Mouse (Mus musculus) hindbrain, embryonic 14.5 days (tissue): Measurements from ENCODE around the gene Vax1. TPM values are rescaled to one million over a fixed set of nuclear protein-coding genes. Genes with fewer than 3 reads are reported as not detected.
A peak's percentile ranks its signal among the peaks of the same experiment; 100 is the strongest.

Experiments used
- ATAC-seq: fragments of 200-750 bp; cut with Nextera tagmentation; 2 replicates; pipeline ENCODE4 v1.8.0; 2017; ENCODE audit warnings: moderate number of reproducible peaks, mild to moderate bottlenecking, moderate TSS enrichment, moderate library complexity; ENCODE audit not compliant: low FRiP score
- DNase-seq: peaks from one replicate; pipeline ENCODE4 v3.0.0-alpha.2; 2015; ENCODE audit warnings: low spot score
- H3K27ac ChIP-seq: fragments of 300-500 bp; sonication (generic); 2 replicates; pipeline ENCODE4 v1.5.1; 2014; ENCODE audit warnings: mild to moderate bottlenecking, moderate library complexity
- H3K27me3 ChIP-seq: fragments of 300-500 bp; sonication (generic); 2 replicates; pipeline ENCODE4 v1.6.1; 2014; ENCODE audit warnings: mild to moderate bottlenecking, low read length, mixed read lengths; ENCODE audit not compliant: control insufficient read depth, insufficient read depth
- H3K36me3 ChIP-seq: fragments of 300-500 bp; sonication (generic); replicated peaks from 2 replicates; pipeline ENCODE4 v1.6.1; 2014; ENCODE audit not compliant: control insufficient read depth, insufficient read depth
- H3K4me1 ChIP-seq: fragments of 300-500 bp; sonication (generic); replicated peaks from 2 replicates; pipeline ENCODE4 v1.6.1; 2014; ENCODE audit warnings: antibody characterized with exemption, low read length, mixed read lengths; ENCODE audit not compliant: control insufficient read depth, insufficient read depth
- H3K4me2 ChIP-seq: fragments of 300-500 bp; sonication (generic); replicated peaks from 2 replicates; pipeline ENCODE4 v1.6.1; 2014; ENCODE audit warnings: mild to moderate bottlenecking, moderate library complexity
- H3K4me3 ChIP-seq: fragments of 300-500 bp; sonication (generic); replicated peaks from 2 replicates; pipeline ENCODE4 v1.5.1; 2014; ENCODE audit warnings: mild to moderate bottlenecking, low read length
- H3K9ac ChIP-seq: fragments of 300-500 bp; sonication (generic); 2 replicates; pipeline ENCODE4 v1.6.1; 2014
- H3K9me3 ChIP-seq: fragments of 300-500 bp; sonication (generic); 2 replicates; pipeline ENCODE4 v1.6.1; 2016; ENCODE audit warnings: low read length; ENCODE audit not compliant: control insufficient read depth
- WGBS: fragments of 180-500 bp; shearing (Covaris S2); extraction: QIAGEN DNeasy Blood & Tissue Kit; methylation state at CpG from one replicate; pipeline ENCODE4 v1.1.7; 2014; 5-methylcytosine and 5-hydroxymethylcytosine counted together
- polyA plus RNA-seq: library from polyadenylated mRNA; unstranded; fragments of >200 nt; fragmentation: Nextera tagmentation; extraction: Ambion mirVana; gene quantifications from 2 replicates; pipeline ENCODE4 v1.2.1, GENCODE M21; 2014

The Vax1 gene
- polyA plus RNA-seq: not detected in 2 replicates

DNA sequence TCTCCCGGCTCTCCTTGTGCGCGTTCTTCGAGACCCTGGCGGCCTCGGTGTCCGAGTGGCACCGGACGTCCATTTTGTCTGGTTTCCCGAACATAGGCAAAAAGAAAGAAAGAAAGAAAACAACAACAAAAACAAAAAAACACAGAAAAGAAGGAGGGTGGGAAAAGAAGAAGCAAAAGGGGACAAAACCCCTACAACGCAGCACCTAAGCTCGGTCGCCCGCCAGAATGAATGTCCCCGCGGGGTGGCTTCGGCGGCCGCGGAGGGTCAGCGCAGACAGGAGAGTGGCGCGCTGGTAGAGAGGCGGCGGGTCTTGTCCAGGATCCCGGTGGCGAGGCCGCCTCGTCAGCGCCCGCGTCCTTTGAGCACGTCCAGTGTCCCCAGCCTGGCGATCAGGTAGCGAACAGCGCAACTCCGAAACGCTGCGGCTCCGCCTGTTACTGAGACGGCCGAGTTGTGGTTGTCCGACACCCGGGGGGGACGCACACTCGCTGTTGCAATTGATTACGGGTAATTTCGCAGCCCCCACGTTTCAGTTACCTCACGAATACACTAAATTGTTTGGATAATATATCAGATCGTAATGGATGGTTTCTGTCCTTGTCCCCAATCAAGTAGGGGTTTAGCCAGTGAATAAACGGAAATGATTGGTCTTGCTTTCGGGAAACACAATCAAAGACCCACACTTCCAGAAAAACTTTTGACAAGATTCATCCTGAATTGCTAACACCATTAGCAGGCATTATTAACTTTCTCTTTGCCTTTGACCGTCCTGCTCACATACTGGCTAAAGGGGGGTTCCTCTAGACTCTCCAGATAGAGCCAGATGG lies at the start of gene Vax1:
TSS of gene Vax1 (minus strand) at position 121 of the 830 bp plus-strand sequence.
- Histone ChIP-seq H3K4me3 (peak within 1 kb of the TSS; percentile 16), H3K36me3 (no peaks in the 10 kb centered on the region), H3K4me2 (peak within 1 kb of the TSS; percentile 34), H3K9ac (no peak within 1 kb of the TSS), H3K27ac (no peak within 1 kb of the TSS), H3K4me1 (no peaks in the 10 kb centered on the region; the same call in 1 of the 2 replicates), H3K27me3 (peaks cover 97% of the 10 kb centered on the region), H3K9me3 (no peaks in the 10 kb centered on the region)
- under 1% methylated on average over 54 of the region's 54 CpGs for WGBS
- ATAC-seq (no peak), DNase-seq (no peak)

DNA sequence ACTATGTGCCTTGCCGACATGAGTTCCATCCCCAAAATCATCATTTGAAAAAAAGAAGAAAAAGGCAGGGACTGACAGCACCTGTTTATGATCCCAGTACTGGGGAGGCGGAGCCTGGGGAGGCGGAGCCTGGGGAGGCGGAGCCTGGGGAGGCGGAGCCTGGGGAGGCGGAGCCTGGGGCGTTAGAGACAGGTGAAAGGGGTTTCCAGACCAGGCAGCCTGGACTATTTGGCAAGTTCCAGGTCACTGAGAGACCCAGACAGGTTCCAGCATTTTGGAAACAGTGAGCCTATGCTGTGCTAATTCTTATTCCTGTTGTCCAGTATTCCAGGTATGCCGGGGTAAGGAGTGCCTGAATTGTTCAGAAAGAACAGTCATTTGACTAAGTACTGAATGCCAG lies 49.1 kb upstream of the Vax1 start, which contains the start of gene Kcnk18:
TSS of gene Kcnk18 (plus strand) at position 224 of the 400 bp plus-strand sequence.
- no peak for ATAC-seq
- H3K27me3 ChIP-seq: peaks cover 32% of the 10 kb centered on the region
- WGBS: 88% methylated on average over 8 of the region's 8 CpGs

DNA sequence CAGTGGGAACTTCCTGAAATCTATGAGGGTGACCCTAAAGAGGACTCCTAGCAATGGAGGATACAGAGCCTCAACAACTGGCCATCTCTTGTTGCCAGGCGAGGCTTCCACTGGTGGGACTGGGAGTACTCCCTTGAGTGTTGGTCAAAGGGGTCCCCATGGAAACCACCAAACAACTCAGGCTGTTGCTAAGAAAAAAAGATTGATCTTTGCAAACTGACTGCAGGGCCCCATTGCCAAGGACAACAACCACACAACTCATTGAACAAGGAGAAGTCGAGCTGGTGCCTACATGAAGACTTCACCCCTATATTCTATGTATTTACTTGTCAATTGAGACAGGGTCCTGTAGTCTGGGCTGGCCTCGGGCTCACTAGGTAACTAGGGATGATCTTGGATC lies 47.0 kb upstream of the Vax1 start:
- H3K4me1 ChIP-seq: no peaks in the 10 kb centered on the region
- H3K27ac ChIP-seq: no peak overlapping the region
- H3K4me2 ChIP-seq: no peak overlapping the region
- WGBS: 52% methylated on average over 3 of the region's 3 CpGs
- DNase-seq: no peak
- H3K9me3 ChIP-seq: no peaks in the 10 kb centered on the region
- ATAC-seq: no peak
- no peak overlapping the region for H3K9ac ChIP-seq
- no peaks in the 10 kb centered on the region for H3K36me3 ChIP-seq
- no peak overlapping the region for H3K4me3 ChIP-seq
- H3K27me3 ChIP-seq: peaks cover 36% of the 10 kb centered on the region

More for the DNA sequence above, 49.1 kb upstream of the Vax1 start, which contains the start of gene Kcnk18:
- Histone ChIP-seq H3K9me3 (no peaks in the 10 kb centered on the region), H3K4me2 (no peak within 1 kb of the TSS), H3K9ac (no peak within 1 kb of the TSS), H3K4me3 (no peak within 1 kb of the TSS), H3K27ac (no peak within 1 kb of the TSS), H3K4me1 (no peaks in the 10 kb centered on the region), H3K36me3 (no peaks in the 10 kb centered on the region)
- DNase-seq: no peak

DNA sequence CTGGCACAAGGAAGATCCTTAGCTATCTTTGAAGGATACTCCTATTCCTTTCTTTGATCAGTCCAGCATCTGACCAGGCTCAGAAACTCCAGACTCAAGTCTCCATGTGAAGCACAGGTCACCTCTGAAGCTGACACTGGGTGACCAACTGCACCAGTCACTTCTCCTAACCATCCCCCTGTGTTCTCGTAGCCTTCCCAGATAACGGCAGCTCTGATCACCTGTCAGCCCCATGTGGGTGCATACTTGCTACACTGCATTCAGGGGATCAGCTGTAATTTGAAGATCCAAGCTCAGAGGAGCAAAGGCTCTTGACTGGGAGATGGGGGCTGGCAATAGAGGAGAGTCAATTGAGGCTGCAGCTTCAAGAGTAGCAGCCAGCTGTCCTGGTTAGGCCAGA lies 39.1 kb upstream of the Vax1 start:
- WGBS: 62% methylated on average over 2 of the region's 2 CpGs
- H3K9me3 ChIP-seq: no peaks in the 10 kb centered on the region
- no peaks in the 10 kb centered on the region for H3K4me1 ChIP-seq
- no peak overlapping the region for H3K9ac ChIP-seq
- peaks cover 16% of the 10 kb centered on the region for H3K27me3 ChIP-seq
- H3K4me3 ChIP-seq: no peak overlapping the region
- ATAC-seq (no peak), DNase-seq (no peak)
- no peak overlapping the region for H3K27ac ChIP-seq
- no peaks in the 10 kb centered on the region for H3K36me3 ChIP-seq
- no peak overlapping the region for H3K4me2 ChIP-seq

DNA sequence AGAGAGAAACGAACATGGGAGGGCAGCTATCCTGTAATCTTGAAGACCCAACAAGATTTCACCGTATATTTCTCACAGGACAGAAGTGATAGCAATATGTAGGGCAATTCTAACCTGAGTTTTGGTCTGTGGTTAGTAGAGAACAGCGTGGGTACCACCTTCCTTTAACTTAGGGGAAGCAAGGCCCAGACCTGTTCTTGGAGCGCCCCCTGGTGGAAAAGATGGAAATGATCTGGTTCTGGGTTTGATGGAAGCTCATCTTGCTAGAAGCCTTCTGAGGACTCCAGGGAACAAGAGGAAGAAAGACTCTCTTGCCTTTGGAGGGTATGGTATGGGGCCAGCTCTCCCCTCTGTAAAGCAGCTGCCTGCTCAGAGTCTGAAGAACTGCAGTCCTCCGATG lies 38.6 kb upstream of the Vax1 start:
- H3K9ac ChIP-seq: no peak overlapping the region
- no peaks in the 10 kb centered on the region for H3K9me3 ChIP-seq
- ATAC-seq: no peak
- no peaks in the 10 kb centered on the region for H3K4me1 ChIP-seq
- peak; percentile 90 for DNase-seq
- H3K4me3 ChIP-seq: no peak overlapping the region
- no peaks in the 10 kb centered on the region for H3K36me3 ChIP-seq
- H3K27me3 ChIP-seq: peaks cover 14% of the 10 kb centered on the region
- no peak overlapping the region for H3K4me2 ChIP-seq
- 36% methylated on average over 5 of the region's 5 CpGs for WGBS
- no peak overlapping the region for H3K27ac ChIP-seq

DNA sequence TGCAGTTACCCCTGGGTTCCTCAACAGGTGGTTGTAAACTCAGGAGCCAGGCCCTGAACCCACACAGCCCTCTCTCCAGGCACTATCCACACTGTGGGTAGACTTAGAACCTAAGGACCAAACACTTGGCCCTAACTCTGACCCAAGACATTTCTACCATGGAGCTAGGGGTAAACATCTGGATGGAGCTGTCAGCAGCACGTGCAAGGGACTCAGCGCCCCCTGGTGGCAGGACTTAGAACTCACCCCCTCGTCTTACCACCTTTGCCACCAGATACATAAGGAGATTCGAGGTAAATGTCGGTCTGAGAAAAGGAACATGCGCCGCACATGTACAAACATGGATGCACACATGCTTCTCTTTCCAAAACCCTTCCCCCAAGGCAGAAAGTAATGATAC lies 28.3 kb upstream of the Vax1 start:
- Histone ChIP-seq H3K9me3 (no peaks in the 10 kb centered on the region), H3K4me1 (no peaks in the 10 kb centered on the region), H3K9ac (no peak overlapping the region), H3K4me3 (no peak overlapping the region), H3K27ac (no peak overlapping the region), H3K27me3 (peaks cover 51% of the 10 kb centered on the region), H3K36me3 (no peaks in the 10 kb centered on the region), H3K4me2 (no peak overlapping the region)
- WGBS: 38% methylated on average over 7 of the region's 7 CpGs
- ATAC-seq (no peak), DNase-seq (no peak)

DNA sequence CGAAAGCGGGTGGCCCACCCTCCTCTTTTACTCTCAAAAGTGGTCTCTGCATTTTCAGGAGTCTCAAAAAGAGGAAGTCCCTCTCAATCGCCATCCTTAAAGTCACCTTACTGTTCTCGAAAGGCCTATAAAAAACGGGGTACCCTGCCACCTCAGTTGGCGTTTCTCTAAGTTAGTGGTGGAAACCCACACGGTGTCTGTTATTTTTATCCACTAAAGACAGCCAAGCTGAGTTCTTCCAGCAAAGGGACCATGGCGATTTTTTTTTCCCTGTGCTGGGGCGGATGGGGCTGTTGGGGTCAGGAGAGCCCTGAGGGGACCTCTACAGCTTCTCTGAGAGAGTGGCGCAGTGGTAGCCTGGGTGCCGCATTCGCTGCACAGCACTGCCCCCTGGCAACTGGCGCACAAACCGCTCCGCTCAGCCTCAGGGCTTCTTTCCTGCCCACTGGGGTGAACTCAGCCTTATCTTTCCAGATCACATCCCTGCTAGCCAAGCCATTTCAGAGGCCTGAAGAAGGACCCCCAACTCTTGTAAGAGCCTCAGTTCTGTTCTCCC lies 26.3 kb upstream of the Vax1 start:
- H3K9ac ChIP-seq: no peak overlapping the region
- no peaks in the 10 kb centered on the region for H3K9me3 ChIP-seq
- WGBS: 4% methylated on average over 15 of the region's 15 CpGs
- H3K27me3 ChIP-seq: peaks cover 70% of the 10 kb centered on the region
- DNase-seq (peak; percentile 54), ATAC-seq (peak; percentile 57; the same call in 1 of the 2 replicates)
- no peaks in the 10 kb centered on the region for H3K36me3 ChIP-seq
- no peak overlapping the region for H3K27ac ChIP-seq
- no peak overlapping the region for H3K4me2 ChIP-seq
- H3K4me3 ChIP-seq: no peak overlapping the region
- no peaks in the 10 kb centered on the region for H3K4me1 ChIP-seq

DNA sequence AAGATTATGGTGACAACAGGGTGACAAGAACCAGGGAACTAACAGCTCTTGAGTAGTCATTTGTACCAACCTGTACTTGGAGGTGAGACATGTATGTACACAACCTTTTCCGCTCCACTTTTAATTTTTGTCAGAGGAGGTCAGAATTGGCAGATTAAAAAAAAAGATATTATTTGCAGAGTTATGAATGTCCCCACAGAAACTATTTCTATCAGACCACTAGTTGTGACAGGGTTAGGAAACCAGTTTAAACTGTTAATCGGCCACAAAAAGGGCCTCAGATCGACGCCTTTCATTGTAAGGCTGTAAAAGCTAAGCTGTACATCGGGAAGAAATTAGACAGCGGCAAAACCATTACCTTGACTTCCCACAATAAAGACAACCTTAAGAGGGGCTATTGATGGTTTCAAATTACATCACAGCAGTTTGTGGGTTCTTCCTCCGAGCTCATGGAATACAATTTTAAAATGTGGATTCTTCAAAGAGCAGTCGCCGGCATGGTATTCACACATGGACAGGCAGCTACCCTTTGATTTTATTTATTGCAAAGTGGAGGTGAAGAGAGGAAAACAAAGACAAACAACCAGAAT lies 25.4 kb upstream of the Vax1 start:
- H3K36me3 ChIP-seq: no peaks in the 10 kb centered on the region
- no peak overlapping the region for H3K4me2 ChIP-seq
- H3K4me3 ChIP-seq: no peak overlapping the region
- H3K27me3 ChIP-seq: peaks cover 80% of the 10 kb centered on the region
- H3K27ac ChIP-seq: no peak overlapping the region
- WGBS: 7% methylated on average over 9 of the region's 9 CpGs
- no peaks in the 10 kb centered on the region for H3K4me1 ChIP-seq
- DNase-seq (no peak), ATAC-seq (no peak)
- no peak overlapping the region for H3K9ac ChIP-seq
- no peaks in the 10 kb centered on the region for H3K9me3 ChIP-seq
